Mouse (Mus musculus) testis, adult 2 months (tissue): Measurements from ENCODE around the gene Tspan14.

Source experiments
- CTCF ChIP-seq: fragments of 200-500 bp; IDR thresholded peaks from 2 replicates; pipeline ENCODE4 v1.5.1; 2012; ENCODE audit warnings: low read depth, mild to moderate bottlenecking, inconsistent platforms, low read length, moderate library complexity; ENCODE audit not compliant: control insufficient read depth, insufficient read depth, insufficient replicate concordance
- POLR2A ChIP-seq: fragments of 200-500 bp; IDR thresholded peaks from 2 replicates; pipeline ENCODE4 v1.6.1; 2012; ENCODE audit warnings: low read depth, mild to moderate bottlenecking, inconsistent platforms, low read length, moderate library complexity; ENCODE audit not compliant: control insufficient read depth

- TF ChIP-seq CTCF (no peak), POLR2A (no peak)
These were observed 92.0 kb downstream of the Tspan14 start for GRCm38 (mm10) chr14:40874565-40874964.
